Mouse (Mus musculus) heart, adult 2 months (tissue): ENCODE data around the gene Abcb1b. TPM values are rescaled to one million over a fixed set of nuclear protein-coding genes. Genes with fewer than 3 reads are reported as not detected.
"Not testable (repeated sequence)": the region's sequence is repeated elsewhere in the genome, so short reads cannot be mapped to it uniquely, and the experiment has no call there.

ENCODE experiments used
- DNase-seq, 2 experiments: peaks; one replicate each; pipeline ENCODE4 v3.0.0; 2021
- H3K27ac ChIP-seq: fragments of 200-600 bp; 2 replicates; pipeline ENCODE4 v1.8.1; 2022
- H3K27me3 ChIP-seq: fragments of 200-500 bp; 2 replicates; pipeline ENCODE4 v1.6.1; 2012; ENCODE audit warnings: mild to moderate bottlenecking, low read length, inconsistent platforms, mixed read lengths; ENCODE audit not compliant: control insufficient read depth, insufficient read depth
- H3K36me3 ChIP-seq: fragments of 200-500 bp; 2 replicates; pipeline ENCODE4 v1.6.1; 2012; ENCODE audit warnings: low read length, inconsistent platforms; ENCODE audit not compliant: control insufficient read depth, insufficient read depth
- H3K4me1 ChIP-seq: fragments of 200-500 bp; 2 replicates; pipeline ENCODE4 v1.6.1; 2011; ENCODE audit warnings: low read length; ENCODE audit not compliant: control insufficient read depth, insufficient read depth
- H3K4me3 ChIP-seq: fragments of 200-600 bp; 2 replicates; pipeline ENCODE4 v1.8.1; 2022
- H3K79me2 ChIP-seq: fragments of 200-500 bp; replicated peaks from 2 replicates; pipeline ENCODE4 v1.6.1; 2012; ENCODE audit warnings: mild to moderate bottlenecking, inconsistent platforms, low read length, moderate library complexity, mixed read lengths; ENCODE audit not compliant: control insufficient read depth, insufficient read depth
- H3K9ac ChIP-seq: fragments of 200-500 bp; 2 replicates; pipeline ENCODE4 v1.6.1; 2012; ENCODE audit warnings: low read depth, mild to moderate bottlenecking, control low read depth, inconsistent platforms, low read length, mixed read lengths
- CTCF ChIP-seq: fragments of 200-600 bp; IDR thresholded peaks from 2 replicates; pipeline ENCODE4 v1.8.1; 2022; ENCODE audit warnings: antibody characterized with exemption, mild to moderate bottlenecking, moderate library complexity
- EP300 ChIP-seq: fragments of 200-500 bp; IDR thresholded peaks from 2 replicates; pipeline ENCODE4 v1.6.1; 2011; ENCODE audit warnings: low read depth, low read length, control low read depth; ENCODE audit not compliant: insufficient read depth
- POLR2A ChIP-seq: fragments of 200-500 bp; IDR thresholded peaks from 2 replicates; pipeline ENCODE4 v1.6.1; 2011; ENCODE audit warnings: mild to moderate bottlenecking, low read depth, low read length, control low read depth; ENCODE audit not compliant: insufficient read depth
- WGBS: fragments of 180-500 bp; shearing (Covaris S2); methylation state at CpG from one replicate; pipeline ENCODE4 v1.1.7; 2018; 5-methylcytosine and 5-hydroxymethylcytosine counted together
- intact Hi-C: fragments of 180-260 bp; cut with DNase I; formaldehyde crosslinking; loops from one replicate; pipeline ENCODE4 v1.15.1; 2025
- polyA plus RNA-seq: library from polyadenylated mRNA; depleted of rRNA; stranded (reverse); fragments of >200 nt; gene quantifications from 2 replicates; pipeline ENCODE4 v1.2.3, GENCODE M21; 2012
- total RNA-seq, 2 experiments: library from RNA; stranded (reverse); gene quantifications; 2 replicates each; pipeline ENCODE4 v1.2.3; 2021

Abcb1b gene
- total and polyA plus RNA-seq, 3 experiments, result 3.2 to 5.0 (median 3.3) TPM

DNA sequence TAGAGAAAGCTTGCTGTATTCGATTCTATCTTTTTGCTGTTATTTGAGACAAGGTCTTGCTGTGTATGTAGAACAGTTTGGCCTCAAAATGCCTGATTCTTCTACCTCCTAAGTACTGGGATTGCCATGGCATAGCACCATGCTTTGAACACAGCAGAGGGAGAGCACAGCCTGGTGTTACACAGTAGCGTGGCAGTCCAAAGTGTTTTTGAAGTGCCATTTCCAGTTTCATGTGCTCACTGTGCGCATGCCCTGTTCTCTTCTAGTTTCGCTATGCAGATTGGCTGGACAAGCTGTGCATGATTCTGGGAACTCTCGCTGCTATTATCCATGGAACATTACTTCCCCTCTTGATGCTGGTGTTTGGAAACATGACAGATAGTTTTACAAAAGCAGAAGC is 7.8 kb downstream of the Abcb1b start:
- Histone ChIP-seq H3K79me2 (no peaks in the 10 kb centered on the region), H3K36me3 (no peaks in the 10 kb centered on the region), H3K4me3 (no peak overlapping the region), H3K27ac (no peak overlapping the region), H3K27me3 (no peaks in the 10 kb centered on the region), H3K9ac (no peak overlapping the region), H3K4me1 (no peaks in the 10 kb centered on the region)
- WGBS, result 80% methylated on average over 5 of the region's 5 CpGs
- intact Hi-C loops, result no loop called here
- DNase-seq, result peak in 1 of 2 experiments; percentile 13
- TF ChIP-seq CTCF (no peak), POLR2A (no peak), EP300 (no peak)

DNA sequence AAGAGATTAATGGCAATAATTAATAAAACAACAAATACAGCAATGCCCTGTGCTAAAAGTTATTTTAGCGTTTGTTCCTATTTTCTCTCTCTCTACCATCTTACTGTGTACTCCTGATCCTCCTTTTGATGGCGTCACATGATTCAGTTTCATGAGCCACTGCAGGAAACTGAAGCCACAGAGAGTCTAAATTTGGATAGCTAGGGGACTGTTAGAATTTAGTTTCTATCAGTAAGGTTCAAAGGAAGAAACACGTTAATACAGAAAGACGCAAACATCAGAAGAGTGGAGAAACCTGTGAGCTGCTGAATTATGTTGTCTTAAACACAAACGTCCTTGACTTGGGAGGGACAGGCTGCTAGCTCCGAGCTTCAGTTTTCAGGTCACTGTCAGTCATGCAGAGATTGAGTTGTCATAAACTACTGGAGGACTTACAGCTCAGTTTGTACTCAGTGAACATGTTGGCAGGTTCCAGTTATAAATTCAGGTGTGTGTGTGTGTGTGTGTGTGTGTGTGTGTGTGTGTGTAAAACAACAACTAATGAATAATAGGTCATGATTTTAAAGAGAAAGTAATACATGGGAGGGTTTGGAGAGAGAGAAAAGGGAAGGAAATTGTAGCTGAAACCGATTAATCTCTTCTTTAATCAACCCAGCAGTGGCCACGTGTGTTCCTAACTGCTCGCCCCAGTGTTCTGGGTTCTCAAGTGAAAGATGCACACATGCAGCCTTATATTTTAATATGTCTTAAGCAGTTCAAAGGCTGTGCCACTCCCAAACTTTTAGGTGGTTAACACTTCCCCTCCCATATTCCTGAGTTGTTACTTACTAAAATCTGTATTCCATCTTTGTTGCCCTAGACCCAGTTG is 9.4 kb downstream of the Abcb1b start:
- intact Hi-C loops, result no loop called here
- no peak for TF ChIP-seq CTCF
- TF ChIP-seq POLR2A, result no peak
- no peak for TF ChIP-seq EP300
- Histone ChIP-seq H3K4me3 (no peak overlapping the region), H3K9ac (no peak overlapping the region), H3K79me2 (no peaks in the 10 kb centered on the region), H3K36me3 (no peaks in the 10 kb centered on the region), H3K27me3 (no peaks in the 10 kb centered on the region), H3K27ac (no peak overlapping the region), H3K4me1 (no peaks in the 10 kb centered on the region)
- DNase-seq, result no peak
- WGBS, result 80% methylated on average over 9 of the region's 9 CpGs

DNA sequence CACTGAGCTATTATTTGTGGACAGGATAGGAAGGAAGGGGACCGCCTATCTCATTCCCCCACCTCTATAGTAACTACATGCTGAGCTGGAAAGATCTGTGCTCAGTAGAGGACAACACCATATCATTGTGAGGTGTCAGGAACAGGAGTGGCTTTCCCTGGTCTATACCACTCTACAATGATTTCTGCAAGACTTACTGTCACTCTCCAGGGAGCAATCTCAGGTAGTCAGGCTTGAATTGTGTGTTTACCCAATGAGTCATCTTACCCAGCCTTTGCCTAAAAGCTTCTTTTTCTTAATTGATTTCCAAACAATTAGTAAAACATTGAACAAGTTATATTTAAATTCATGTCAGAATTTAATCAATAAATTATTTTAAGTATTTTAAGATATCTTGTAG is 15.9 kb downstream of the Abcb1b start:
- TF ChIP-seq CTCF (no peak), EP300 (no peak), POLR2A (no peak)
- no peak overlapping the region for H3K27ac ChIP-seq
- intact Hi-C loops, result no loop called here
- H3K4me3 ChIP-seq, result no peak overlapping the region
- WGBS, result 77% methylated on average over 1 of the region's 1 CpGs
- no peaks in the 10 kb centered on the region for H3K36me3 ChIP-seq
- H3K4me1 ChIP-seq, result no peaks in the 10 kb centered on the region
- H3K79me2 ChIP-seq, result no peaks in the 10 kb centered on the region
- H3K9ac ChIP-seq, result no peak overlapping the region
- no peak for DNase-seq
- no peaks in the 10 kb centered on the region for H3K27me3 ChIP-seq

DNA sequence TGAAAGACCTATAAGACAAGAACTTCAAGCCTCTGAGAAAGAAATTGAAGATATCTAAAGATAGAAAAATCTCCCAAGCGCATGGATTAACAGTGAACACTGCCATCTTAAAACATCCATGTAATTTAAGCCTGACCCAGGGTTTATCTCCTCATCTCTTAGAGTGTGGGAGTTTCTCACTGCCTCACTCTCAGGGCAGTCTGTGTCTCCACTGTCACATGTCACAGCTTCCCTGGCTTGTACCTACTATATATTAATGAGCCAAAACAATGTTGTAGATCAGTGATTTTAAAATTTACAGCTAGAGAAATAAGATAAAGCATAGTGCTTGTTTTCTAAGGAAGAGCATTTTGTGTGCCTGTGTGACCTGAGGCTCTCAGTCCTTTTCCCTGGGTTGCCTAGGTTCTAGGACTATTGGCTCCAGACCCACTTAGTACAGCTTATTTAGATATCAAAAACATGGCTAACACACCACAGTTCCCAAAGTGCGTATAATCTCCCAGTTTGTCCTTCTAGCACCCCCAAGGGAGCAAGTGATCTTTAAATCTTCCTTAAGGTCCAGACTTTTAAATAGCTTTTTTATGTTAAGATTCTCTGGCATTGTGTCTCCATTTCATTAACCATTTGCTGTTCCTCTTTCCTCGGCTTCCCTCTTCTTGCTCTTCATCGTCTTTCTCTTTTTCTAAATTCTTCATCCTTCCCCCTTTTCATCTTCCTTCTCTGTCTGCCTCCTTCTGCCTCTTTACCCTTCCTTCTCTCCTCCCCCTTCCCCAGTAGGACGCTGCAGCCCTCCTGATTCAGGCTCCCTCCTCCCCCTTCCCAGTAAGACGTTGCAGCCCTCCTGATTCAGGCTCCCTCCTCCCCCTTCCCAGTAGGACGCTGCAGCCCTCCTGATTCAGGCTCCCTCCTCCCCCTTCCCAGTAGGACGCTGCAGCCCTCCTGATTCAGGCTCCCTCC is 22.0 kb downstream of the Abcb1b start:
- H3K79me2 ChIP-seq, result no peaks in the 10 kb centered on the region
- no peak overlapping the region for H3K4me3 ChIP-seq
- WGBS, result 15% methylated on average over 8 of the region's 8 CpGs
- peak overlapping the region; percentile 60; the same call in 1 of the 2 replicates for H3K9ac ChIP-seq
- intact Hi-C loops, result no loop called here
- DNase-seq, result no peak
- H3K4me1 ChIP-seq, result peaks cover 2% of the 10 kb centered on the region; the same call in 1 of the 2 replicates
- H3K36me3 ChIP-seq, result peaks cover 2% of the 10 kb centered on the region; the same call in 1 of the 2 replicates
- TF ChIP-seq EP300 (no peak), CTCF (no peak), POLR2A (no peak)
- no peaks in the 10 kb centered on the region for H3K27me3 ChIP-seq
- no peak overlapping the region for H3K27ac ChIP-seq

DNA sequence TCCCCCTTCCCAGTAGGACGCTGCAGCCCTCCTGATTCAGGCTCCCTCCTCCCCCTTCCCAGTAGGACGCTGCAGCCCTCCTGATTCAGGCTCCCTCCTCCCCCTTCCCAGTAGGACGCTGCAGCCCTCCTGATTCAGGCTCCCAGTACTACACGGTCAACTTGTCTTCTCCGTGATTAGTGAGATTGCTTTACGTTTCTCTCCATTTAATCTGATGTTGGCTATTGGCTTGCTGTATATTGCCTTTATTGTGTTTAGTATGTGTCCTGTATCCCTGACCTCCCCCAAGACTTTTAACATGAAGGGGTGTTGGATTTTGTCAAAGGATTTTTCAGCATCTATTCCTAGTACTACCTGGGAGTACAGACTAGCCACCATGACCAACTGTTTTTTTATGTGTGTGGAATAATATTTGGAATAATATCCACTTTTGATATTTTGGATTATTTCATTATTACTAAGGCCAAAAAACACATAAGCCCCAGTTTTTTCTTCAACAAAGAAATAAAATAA is 22.7 kb downstream of the Abcb1b start:
- H3K9ac ChIP-seq, H3K4me3 ChIP-seq, H3K27ac ChIP-seq, DNase-seq, H3K79me2 ChIP-seq, H3K36me3 ChIP-seq, intact Hi-C loops, H3K27me3 ChIP-seq, H3K4me1 ChIP-seq: not testable (repeated sequence)
- WGBS, result 7% methylated on average over 5 of the region's 6 CpGs
